Mouse (Mus musculus) common myeloid progenitor, adult 5-6 weeks (primary cell): ENCODE data around the gene Sptb. TPM values are rescaled to one million over a fixed set of nuclear protein-coding genes. Genes with fewer than 3 reads are reported as not detected.

Experiments used
- total RNA-seq: library from RNA; stranded (forward); fragments of 200-1000, 187-1606 nt; gene quantifications from 2 replicates; pipeline ENCODE4 v1.2.3, GENCODE M21; 2017

Sptb gene
- total RNA-seq, 1 experiment from 2014 or later: 17.2 TPM

Other genes starting within 250 kb of the Sptb start
- gene Plekhg3, start 179.7 kb downstream of the Sptb start, total RNA-seq: 5.2 and 7.4 TPM in 2 replicates
- gene Churc1, start 55.0 kb upstream of the Sptb start, total RNA-seq: 42.0 and 45.8 TPM in 2 replicates
- gene Fntb, start 55.0 kb upstream of the Sptb start, total RNA-seq: 4.9 and 8.7 TPM in 2 replicates
- gene Gpx2, start 85.0 kb upstream of the Sptb start, total RNA-seq: not detected in 2 replicates
- gene Rab15, start 112.4 kb upstream of the Sptb start, total RNA-seq: not detected in 2 replicates